15 mouse cellular contexts compared by ENCODE assay signal in the genomic region with DNA sequence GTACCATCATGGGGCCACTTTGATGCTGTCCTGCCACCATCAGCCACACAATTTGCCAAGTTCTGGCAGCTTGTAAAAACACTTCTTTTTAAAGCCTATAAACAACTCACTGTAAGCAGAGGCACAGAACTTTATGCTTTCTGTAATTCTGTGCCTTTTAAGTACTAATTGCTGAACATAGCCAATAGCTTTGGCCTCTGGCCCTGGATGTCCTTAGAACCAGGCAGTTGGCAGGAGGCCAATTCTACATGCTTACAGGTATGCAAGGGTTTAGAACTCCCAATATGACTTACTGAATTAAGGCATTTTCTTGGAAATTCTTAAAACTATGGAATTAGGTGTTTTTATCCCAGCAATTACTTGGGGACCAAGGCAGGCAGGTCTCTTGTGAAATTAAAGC. TPM values are rescaled to one million over a fixed set of nuclear protein-coding genes. Genes with fewer than 3 reads are reported as not detected.
DNase-seq lines count a peak whose midpoint lies in the region; ATAC-seq and TF ChIP-seq lines count a peak whose summit lies in the region.
"Had no signal": no experiment of that assay in that cellular context is flagged by ENCODE, and none has a peak within 500 bp of the region (broad histone marks: within the 10 kb centered on the region; RNA-seq: fewer than 3 reads in every experiment).

No protein-coding gene starts in this region.

- H3K27me3 ChIP-seq in heart, embryonic 11.5 days (ENCODE audit: control insufficient read depth, insufficient read depth, low read length) = no peaks in the 10 kb centered on the region
- no peaks in the 10 kb centered on the region for H3K27me3 ChIP-seq in lung, embryonic 14.5 days (ENCODE audit: insufficient read depth, low read length)
- H3K27me3 ChIP-seq: hindbrain, embryonic 15.5 days; stomach, embryonic 15.5 days had no signal

- H3K4me3 ChIP-seq in heart, embryonic 11.5 days (ENCODE audit: low read depth, low read length) = no peak overlapping the region
- H3K4me3 ChIP-seq in lung, embryonic 14.5 days (ENCODE audit: low read depth, low read length) = no peak overlapping the region
- H3K4me3 ChIP-seq: heart, adult 2 months; hindbrain, embryonic 15.5 days; limb, embryonic 12.5 days; stomach, embryonic 15.5 days had no signal

- no peaks in the 10 kb centered on the region for H3K9me3 ChIP-seq in heart, embryonic 11.5 days (replicated peaks; ENCODE audit: control insufficient read depth, low read length)
- H3K9me3 ChIP-seq in lung, embryonic 14.5 days (ENCODE audit: low read depth, low read length) = no peaks in the 10 kb centered on the region
- H3K9me3 ChIP-seq: hindbrain, embryonic 15.5 days; limb, embryonic 12.5 days; stomach, embryonic 15.5 days had no signal

- TF ChIP-seq CTCF in lung, embryonic 14.5 days (IDR thresholded peaks at IDR 0.05; ENCODE audit: low read depth) = no peak

- no peak overlapping the region for H3K4me2 ChIP-seq in heart, embryonic 11.5 days
- H3K4me2 ChIP-seq in lung, embryonic 14.5 days = no peak overlapping the region
- H3K4me2 ChIP-seq: hindbrain, embryonic 15.5 days; limb, embryonic 12.5 days; stomach, embryonic 15.5 days had no signal

- no peak overlapping the region for H3K27ac ChIP-seq in heart, embryonic 11.5 days (ENCODE audit: low read depth, low read length)
- H3K27ac ChIP-seq in lung, embryonic 14.5 days (ENCODE audit: low read depth) = no peak overlapping the region
- H3K27ac ChIP-seq: heart, adult 2 months; hindbrain, embryonic 15.5 days; limb, embryonic 12.5 days; stomach, embryonic 15.5 days had no signal

- H3K36me3 ChIP-seq in heart, embryonic 11.5 days (ENCODE audit: control insufficient read depth, insufficient read depth, low read length) = no peaks in the 10 kb centered on the region
- H3K36me3 ChIP-seq in lung, embryonic 14.5 days (ENCODE audit: insufficient read depth) = peaks cover 8% of the 10 kb centered on the region; the same call in 1 of the 2 replicates
- H3K36me3 ChIP-seq: stomach, embryonic 15.5 days had no signal

- DNase-seq in heart, adult 11 months = peak; percentile 69
- peak; percentile 45 for DNase-seq in lung, embryonic 14.5 days
- DNase-seq in lung, postnatal 25 days (ENCODE audit: low spot score) = no peak
- peak; percentile 37 for DNase-seq in NIH3T3 (ENCODE audit: low read depth)
- DNase-seq in kidney, postnatal 10 days = peak; percentile 51
- DNase-seq in frontal cortex, adult 2 months (ENCODE audit: extremely low spot score in 1 of 2, low spot score in 1 of 2) = no peak
- DNase-seq: forebrain, postnatal 0 days; heart, adult 2 months had no signal

- ATAC-seq in heart, embryonic 11.5 days (replicated peaks; ENCODE audit: insufficient number of reproducible peaks, low FRiP score, low TSS enrichment) = no peak
- no peak for ATAC-seq in lung, embryonic 14.5 days (ENCODE audit: insufficient read depth)
- ATAC-seq: CD4-positive, CD25-positive, alpha-beta regulatory T cell, adult 4 months; forebrain, postnatal 0 days had no signal

- 0 out of 2 replicates have a peak, but pooled peaks cover 3% of the 10 kb centered on the region for H3K4me1 ChIP-seq in heart, embryonic 11.5 days (ENCODE audit: control insufficient read depth, insufficient read depth, low read length)
- H3K4me1 ChIP-seq in lung, embryonic 14.5 days (ENCODE audit: insufficient read depth) = no peaks in the 10 kb centered on the region
- H3K4me1 ChIP-seq: hindbrain, embryonic 15.5 days; stomach, embryonic 15.5 days had no signal

- no peak overlapping the region for H3K9ac ChIP-seq in heart, embryonic 11.5 days (ENCODE audit: low read depth, low read length)
- H3K9ac ChIP-seq in lung, embryonic 14.5 days = no peak overlapping the region
- H3K9ac ChIP-seq: forebrain, postnatal 0 days; hindbrain, embryonic 15.5 days; limb, embryonic 12.5 days; stomach, embryonic 15.5 days had no signal

RNA-seq across cellular contexts. Expression of gene Cmpk1, which starts 29.6 kb away (rescaled TPM):
- 70.0 and 76.9 TPM in 2 replicates for polyA plus RNA-seq in heart, embryonic 11.5 days (2014; fragmentation: Nextera tagmentation; extraction: Ambion mirVana)
- 99.8 and 112 TPM in 2 replicates for polyA plus RNA-seq in lung, embryonic 14.5 days (2014; fragmentation: Nextera tagmentation; extraction: Ambion mirVana)
- polyA plus RNA-seq in frontal cortex, adult 2 months (2012; rRNA removed) = 53.5 and 60.1 TPM in 2 replicates

RNA-seq across cellular contexts. Expression of gene Foxe3, which starts 31.6 kb away (rescaled TPM):
- polyA plus RNA-seq in heart, embryonic 11.5 days (2014; fragmentation: Nextera tagmentation; extraction: Ambion mirVana) = not detected in 2 replicates
- not detected in 2 replicates for polyA plus RNA-seq in lung, embryonic 14.5 days (2014; fragmentation: Nextera tagmentation; extraction: Ambion mirVana)
- 0.18 and 0.29 TPM in 2 replicates for polyA plus RNA-seq in frontal cortex, adult 2 months (2012; rRNA removed)
- polyA plus RNA-seq: CD4-positive, CD25-positive, alpha-beta regulatory T cell, adult 4 months; forebrain, postnatal 0 days; heart, adult 2 months; hindbrain, embryonic 15.5 days; limb, embryonic 12.5 days; liver, embryonic 16.5 days; stomach, embryonic 15.5 days; thymus, postnatal 0 days had no signal

RNA-seq across cellular contexts. Expression of gene Stil, which starts 42.6 kb away (rescaled TPM):
- polyA plus RNA-seq in heart, embryonic 11.5 days (2014; fragmentation: Nextera tagmentation; extraction: Ambion mirVana) = 15.1 and 15.3 TPM in 2 replicates
- 23.3 and 26.0 TPM in 2 replicates for polyA plus RNA-seq in lung, embryonic 14.5 days (2014; fragmentation: Nextera tagmentation; extraction: Ambion mirVana)
- 0.53 and 0.80 TPM in 2 replicates for polyA plus RNA-seq in frontal cortex, adult 2 months (2012; rRNA removed)

RNA-seq across cellular contexts. Expression of gene Foxd2, which starts 48.7 kb away (rescaled TPM):
- 0.14 and 0.17 TPM in 2 replicates for polyA plus RNA-seq in heart, embryonic 11.5 days (2014; fragmentation: Nextera tagmentation; extraction: Ambion mirVana)
- polyA plus RNA-seq in lung, embryonic 14.5 days (2014; fragmentation: Nextera tagmentation; extraction: Ambion mirVana) = 0.16 and 0.32 TPM in 2 replicates
- polyA plus RNA-seq in frontal cortex, adult 2 months (2012; rRNA removed) = 0.25 and 0.32 TPM in 2 replicates
- polyA plus RNA-seq: liver, embryonic 16.5 days had no signal

Comparison
In these comparisons a context has a peak if more than half of its experiments do, and no peak if none do; other contexts are left out.
1. DNase-seq: peak in heart, adult 11 months (single experiment), lung, embryonic 14.5 days (single experiment), NIH3T3 (single experiment) and kidney, postnatal 10 days (single experiment); none in lung, postnatal 25 days (single experiment) and frontal cortex, adult 2 months (0 of 2).